Mouse (Mus musculus) liver, embryonic 13.5 days (tissue): ENCODE results near the gene Sppl3. TPM values are rescaled to one million over a fixed set of nuclear protein-coding genes. Genes with fewer than 3 reads are reported as not detected.

Experiments used
- ATAC-seq: fragments of 200-750 bp; cut with Nextera tagmentation; 2 replicates; pipeline ENCODE4 v1.8.0; 2017; ENCODE audit warnings: low read depth, mild to moderate bottlenecking, moderate number of reproducible peaks, moderate library complexity
- DNase-seq: peaks from one replicate; pipeline ENCODE4 v3.0.0; 2022
- H3K27ac ChIP-seq: fragments of 300-500 bp; sonication (generic); 2 replicates; pipeline ENCODE4 v1.5.1; 2015; ENCODE audit warnings: moderate library complexity, mild to moderate bottlenecking, inconsistent platforms
- H3K27me3 ChIP-seq: fragments of 300-500 bp; sonication (generic); 2 replicates; pipeline ENCODE4 v1.6.1; 2015; ENCODE audit warnings: mild to moderate bottlenecking, inconsistent platforms
- H3K36me3 ChIP-seq: fragments of 300-500 bp; sonication (generic); 2 replicates; pipeline ENCODE4 v1.6.1; 2015; ENCODE audit warnings: mild to moderate bottlenecking, inconsistent platforms
- H3K4me1 ChIP-seq: fragments of 300-500 bp; sonication (generic); replicated peaks from 2 replicates; pipeline ENCODE4 v1.6.1; 2015; ENCODE audit warnings: inconsistent platforms
- H3K4me2 ChIP-seq: fragments of 300-500 bp; sonication (generic); 2 replicates; pipeline ENCODE4 v1.6.1; 2015; ENCODE audit warnings: inconsistent platforms, mild to moderate bottlenecking, moderate library complexity
- H3K4me3 ChIP-seq: fragments of 300-500 bp; sonication (generic); replicated peaks from 2 replicates; pipeline ENCODE4 v1.5.1; 2015; ENCODE audit warnings: mild to moderate bottlenecking, inconsistent platforms
- H3K9ac ChIP-seq: fragments of 300-500 bp; sonication (generic); 2 replicates; pipeline ENCODE4 v1.6.1; 2015; ENCODE audit warnings: mild to moderate bottlenecking, inconsistent platforms
- H3K9me3 ChIP-seq: fragments of 300-500 bp; sonication (generic); replicated peaks from 2 replicates; pipeline ENCODE4 v1.6.1; 2016; ENCODE audit warnings: inconsistent platforms
- WGBS: fragments of 180-500 bp; shearing (Covaris S2); methylation state at CpG from one replicate; pipeline ENCODE4 v1.1.7; 2015; ENCODE audit not compliant: insufficient replicate concordance; 5-methylcytosine and 5-hydroxymethylcytosine counted together
- polyA plus RNA-seq: library from polyadenylated mRNA; unstranded; fragments of >200 nt; fragmentation: Nextera tagmentation; extraction: Ambion mirVana; gene quantifications from 2 replicates; pipeline ENCODE4 v1.2.1, GENCODE M21; 2015

The Sppl3 gene
- polyA plus RNA-seq, 1 experiment from 2014 or later = 4.7 TPM

DNA sequence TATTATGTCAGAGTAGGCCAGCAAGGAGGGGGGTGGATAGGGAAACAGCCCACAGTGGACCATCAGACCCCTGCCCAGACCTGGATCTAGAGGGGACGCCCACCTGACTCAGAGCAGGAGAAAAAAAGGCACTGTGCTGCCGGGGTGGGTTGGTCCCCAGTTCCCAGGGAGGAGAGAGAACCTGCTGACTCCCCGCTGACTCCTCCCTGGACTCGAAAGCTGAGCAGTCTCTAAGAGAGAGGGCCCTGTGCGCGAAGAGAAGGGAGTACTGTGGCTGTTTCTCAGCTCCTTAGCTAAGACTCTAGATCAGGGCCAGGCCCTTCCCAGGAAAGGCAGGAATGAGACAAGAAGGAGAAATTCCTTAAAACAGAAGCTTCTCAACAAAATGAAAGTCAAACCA is 133.5 kb downstream of the Sppl3 start:
- H3K27me3 ChIP-seq = no peaks in the 10 kb centered on the region
- no peak overlapping the region for H3K4me3 ChIP-seq
- H3K36me3 ChIP-seq = peaks cover 49% of the 10 kb centered on the region
- H3K27ac ChIP-seq = no peak overlapping the region
- no peaks in the 10 kb centered on the region for H3K9me3 ChIP-seq
- H3K4me1 ChIP-seq = no peaks in the 10 kb centered on the region; the same call in 1 of the 2 replicates
- no peak overlapping the region for H3K4me2 ChIP-seq
- no peak overlapping the region for H3K9ac ChIP-seq
- WGBS = 72% methylated on average over 6 of the region's 6 CpGs
- DNase-seq (no peak), ATAC-seq (no peak)

DNA sequence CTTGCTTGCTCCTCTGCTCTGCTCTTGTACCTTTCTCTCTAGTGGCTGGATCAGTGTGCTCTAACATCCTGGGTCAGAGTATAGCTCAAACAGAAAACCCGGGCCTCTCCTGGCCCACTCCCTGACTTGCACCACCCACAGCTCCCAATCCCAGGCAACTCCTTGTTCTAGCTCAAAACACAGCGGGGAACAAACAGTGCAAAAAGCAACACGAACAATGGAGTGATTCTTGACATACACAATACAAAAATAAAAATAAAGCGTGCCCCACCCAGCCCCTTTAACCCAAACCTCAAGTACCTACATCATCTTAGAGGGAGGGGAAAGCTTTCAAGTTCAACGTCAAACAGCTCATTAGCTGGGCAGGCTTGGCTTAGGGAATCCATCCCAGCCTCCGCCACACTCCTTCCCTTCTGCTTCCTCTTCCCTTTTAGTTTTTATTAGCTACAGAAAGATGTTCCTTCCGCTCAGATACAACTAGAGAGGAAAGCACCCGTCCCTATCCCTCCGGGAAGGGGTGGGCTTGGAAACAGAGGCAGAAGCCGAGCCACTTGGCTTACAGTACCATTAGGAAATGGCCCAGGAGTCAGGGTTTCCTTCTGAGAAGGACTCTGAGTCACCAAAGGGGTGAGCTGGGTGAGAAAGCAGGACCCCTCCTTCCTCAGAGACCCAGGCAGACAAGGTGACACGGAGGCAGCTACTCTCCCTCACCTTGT is 134.5 kb downstream of the Sppl3 start:
- Histone ChIP-seq H3K27ac (no peak overlapping the region), H3K4me1 (peaks cover 6% of the 10 kb centered on the region), H3K36me3 (peaks cover 58% of the 10 kb centered on the region), H3K9ac (no peak overlapping the region), H3K9me3 (no peaks in the 10 kb centered on the region), H3K27me3 (no peaks in the 10 kb centered on the region), H3K4me3 (no peak overlapping the region), H3K4me2 (no peak overlapping the region)
- DNase-seq = no peak
- 72% methylated on average over 11 of the region's 11 CpGs for WGBS
- ATAC-seq = no peak

- Histone ChIP-seq H3K4me1 (peaks cover 8% of the 10 kb centered on the region), H3K4me3 (no peak overlapping the region), H3K27me3 (no peaks in the 10 kb centered on the region), H3K36me3 (peaks cover 66% of the 10 kb centered on the region), H3K9ac (no peak overlapping the region), H3K27ac (no peak overlapping the region), H3K4me2 (no peak overlapping the region), H3K9me3 (no peaks in the 10 kb centered on the region)
- DNase-seq (no peak), ATAC-seq (no peak)
- 75% methylated on average over 6 of the region's 6 CpGs for WGBS
These were observed 135.2 kb downstream of the Sppl3 start for GRCm38 (mm10) chr5:115145976-115146746.

DNA sequence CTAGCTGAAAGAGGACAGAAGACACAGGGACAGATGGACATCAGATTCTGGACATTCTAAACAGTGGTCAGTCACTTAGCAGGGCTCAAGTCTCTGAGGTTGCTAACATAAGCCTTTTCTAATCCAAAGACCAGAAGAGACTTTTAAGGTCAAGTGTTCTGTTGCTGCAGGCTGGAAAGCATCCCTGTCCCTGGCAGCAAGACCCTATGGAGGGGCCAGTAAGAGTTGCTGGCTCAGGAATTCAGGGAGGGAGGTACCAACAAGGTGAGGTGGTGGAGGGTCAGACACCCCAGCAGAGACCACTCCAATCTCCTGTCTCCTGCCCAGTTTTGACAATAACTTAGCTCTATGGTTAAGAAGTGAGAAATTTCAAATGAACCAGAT is 135.8 kb downstream of the Sppl3 start:
- Histone ChIP-seq H3K4me3 (no peak overlapping the region), H3K4me2 (no peak overlapping the region), H3K36me3 (peaks cover 71% of the 10 kb centered on the region), H3K27me3 (no peaks in the 10 kb centered on the region), H3K9ac (no peak overlapping the region), H3K4me1 (peaks cover 12% of the 10 kb centered on the region), H3K27ac (no peak overlapping the region), H3K9me3 (no peaks in the 10 kb centered on the region)
- no peak for ATAC-seq
- no peak for DNase-seq

GRCm38 (mm10) chr5:115147388-115147787 is 136.5 kb downstream of the Sppl3 start:
- peaks cover 75% of the 10 kb centered on the region for H3K36me3 ChIP-seq
- H3K9ac ChIP-seq = no peak overlapping the region
- no peak for DNase-seq
- no peak overlapping the region for H3K4me3 ChIP-seq
- H3K4me2 ChIP-seq = no peak overlapping the region
- H3K27me3 ChIP-seq = no peaks in the 10 kb centered on the region
- 69% methylated on average over 3 of the region's 3 CpGs for WGBS
- peaks cover 17% of the 10 kb centered on the region for H3K4me1 ChIP-seq
- no peaks in the 10 kb centered on the region for H3K9me3 ChIP-seq
- no peak overlapping the region for H3K27ac ChIP-seq
- ATAC-seq = no peak

DNA sequence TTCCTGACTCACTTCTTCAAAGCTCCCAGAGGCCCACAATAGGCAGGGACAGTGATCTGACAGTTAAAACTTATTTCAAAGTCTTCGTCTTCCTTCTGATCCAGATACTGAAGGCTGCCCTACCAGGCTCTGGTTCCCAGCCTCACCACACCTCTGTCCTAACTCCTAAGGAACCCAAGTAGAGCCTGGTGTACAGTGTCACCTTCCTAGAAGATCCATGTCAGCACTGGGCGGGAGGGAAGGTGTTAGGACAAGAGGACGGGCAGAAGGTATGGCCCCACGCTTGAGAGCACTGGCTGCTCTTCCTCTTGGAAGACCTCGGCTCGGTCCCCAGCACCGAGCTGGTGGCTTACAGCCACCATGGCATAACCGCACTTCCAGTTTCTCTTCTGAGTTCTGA is 137.4 kb downstream of the Sppl3 start:
- no peak overlapping the region for H3K4me2 ChIP-seq
- H3K27ac ChIP-seq = no peak overlapping the region
- H3K27me3 ChIP-seq = no peaks in the 10 kb centered on the region
- peaks cover 27% of the 10 kb centered on the region for H3K4me1 ChIP-seq
- H3K9ac ChIP-seq = no peak overlapping the region
- 86% methylated on average over 8 of the region's 8 CpGs for WGBS
- no peak overlapping the region for H3K4me3 ChIP-seq
- ATAC-seq (no peak), DNase-seq (no peak)
- H3K9me3 ChIP-seq = no peaks in the 10 kb centered on the region
- H3K36me3 ChIP-seq = peaks cover 85% of the 10 kb centered on the region

Other genes with a start within 250 kb of the Sppl3 start
- gene Ankrd13a, start 236.5 kb upstream of the Sppl3 start, polyA plus RNA-seq = 43.3 and 49.0 TPM in 2 replicates
- 14.8 and 16.3 TPM in 2 replicates for gene Git2, start 235.6 kb upstream of the Sppl3 start, polyA plus RNA-seq
- gene 1500011B03Rik, start 187.7 kb upstream of the Sppl3 start, polyA plus RNA-seq = 31.0 and 32.0 TPM in 2 replicates
- not detected in 2 replicates for gene 4930519G04Rik, start 157.5 kb upstream of the Sppl3 start, polyA plus RNA-seq
- not detected in 2 replicates for gene Gm9936, start 152.5 kb upstream of the Sppl3 start, polyA plus RNA-seq
- 3.1 and 3.4 TPM in 2 replicates for gene Oasl2, start 114.2 kb upstream of the Sppl3 start, polyA plus RNA-seq
- 0.52 and 0.54 TPM in 2 replicates for gene Oasl1, start 87.9 kb upstream of the Sppl3 start, polyA plus RNA-seq
- gene 2210016L21Rik, start 69.0 kb upstream of the Sppl3 start, polyA plus RNA-seq = 22.2 and 24.6 TPM in 2 replicates
- 2.4 and 2.9 TPM in 2 replicates for gene Hnf1a, start 40.0 kb upstream of the Sppl3 start, polyA plus RNA-seq
- 11.1 and 12.0 TPM in 2 replicates for gene Gm10401, start 87.2 kb downstream of the Sppl3 start, polyA plus RNA-seq
- 40.9 and 41.5 TPM in 2 replicates for gene Acads, start 108.2 kb downstream of the Sppl3 start, polyA plus RNA-seq
- 8.7 and 10.4 TPM in 2 replicates for gene Unc119b, start 123.8 kb downstream of the Sppl3 start, polyA plus RNA-seq
- 23.0 and 26.0 TPM in 2 replicates for gene Mlec, start 147.0 kb downstream of the Sppl3 start, polyA plus RNA-seq
- gene Cabp1, start 183.2 kb downstream of the Sppl3 start, polyA plus RNA-seq = not detected in 2 replicates
- 120 and 127 TPM in 2 replicates for gene Pop5, start 224.7 kb downstream of the Sppl3 start, polyA plus RNA-seq